Mouse (Mus musculus) cortical plate, adult 2 months (tissue): ENCODE data around the gene Tubgcp6. TPM values are rescaled to one million over a fixed set of nuclear protein-coding genes. Genes with fewer than 3 reads are reported as not detected.

Experiments
- H3K27ac ChIP-seq: fragments of 200-500 bp; 2 replicates; pipeline ENCODE4 v1.5.1; 2012; ENCODE audit warnings: low read length, control low read depth, inconsistent platforms; ENCODE audit not compliant: insufficient read depth
- H3K4me1 ChIP-seq: fragments of 200-500 bp; 2 replicates; pipeline ENCODE4 v1.6.1; 2011; ENCODE audit warnings: low read length; ENCODE audit not compliant: control insufficient read depth, insufficient read depth
- H3K4me3 ChIP-seq: fragments of 200-500 bp; 2 replicates; pipeline ENCODE4 v1.5.1; 2011; ENCODE audit warnings: mild to moderate bottlenecking, low read length, control low read depth; ENCODE audit not compliant: insufficient read depth
- CTCF ChIP-seq: fragments of 200-500 bp; IDR thresholded peaks from 2 replicates; pipeline ENCODE4 v1.5.1; 2011; ENCODE audit warnings: mild to moderate bottlenecking, control low read depth, low read length; ENCODE audit not compliant: insufficient read depth; ENCODE audit errors: extremely low read depth
- POLR2A ChIP-seq: fragments of 200-500 bp; IDR thresholded peaks from 2 replicates; pipeline ENCODE4 v1.6.1; 2011; ENCODE audit warnings: mild to moderate bottlenecking, low read length, control low read depth; ENCODE audit not compliant: insufficient read depth; ENCODE audit errors: extremely low read depth
- polyA plus RNA-seq: library from polyadenylated mRNA; depleted of rRNA; stranded (reverse); fragments of >200 nt; gene quantifications from 2 replicates; pipeline ENCODE4 v1.2.3, GENCODE M21; 2012

Tubgcp6 gene
- polyA plus RNA-seq, 1 experiment: 31.8 TPM

- Histone ChIP-seq H3K4me3 (no peak overlapping the region), H3K27ac (no peak overlapping the region), H3K4me1 (peaks cover 5% of the 10 kb centered on the region; the same call in 1 of the 2 replicates)
- no peak for TF ChIP-seq CTCF
- TF ChIP-seq POLR2A: no peak
Observed at GRCm38 (mm10) chr15:89136461-89137155, 13.7 kb upstream of the Tubgcp6 start.

DNA sequence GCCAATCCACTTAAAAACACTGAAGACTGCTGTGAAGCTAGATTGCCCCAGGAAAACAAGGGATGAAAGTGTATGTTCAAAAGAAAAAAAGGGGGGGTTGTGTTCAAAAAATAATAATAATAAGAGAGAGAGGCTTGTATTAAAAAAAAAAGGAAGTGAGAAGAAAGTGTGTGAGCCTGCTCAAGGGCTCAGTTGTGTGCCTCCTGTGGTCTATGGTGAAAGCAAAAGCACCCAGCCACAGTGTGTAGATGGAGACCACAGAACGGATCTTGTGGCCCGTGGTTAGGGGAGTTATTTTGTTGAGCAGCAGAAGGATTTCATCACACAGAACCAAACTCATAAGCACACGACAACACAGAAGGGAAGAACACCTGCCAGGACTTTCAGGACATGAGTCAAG lies 8.4 kb upstream of the Tubgcp6 start:
- H3K4me3 ChIP-seq: no peak overlapping the region
- no peak overlapping the region for H3K27ac ChIP-seq
- H3K4me1 ChIP-seq: peaks cover 3% of the 10 kb centered on the region; the same call in 1 of the 2 replicates
- no peak for TF ChIP-seq POLR2A
- no peak for TF ChIP-seq CTCF

DNA sequence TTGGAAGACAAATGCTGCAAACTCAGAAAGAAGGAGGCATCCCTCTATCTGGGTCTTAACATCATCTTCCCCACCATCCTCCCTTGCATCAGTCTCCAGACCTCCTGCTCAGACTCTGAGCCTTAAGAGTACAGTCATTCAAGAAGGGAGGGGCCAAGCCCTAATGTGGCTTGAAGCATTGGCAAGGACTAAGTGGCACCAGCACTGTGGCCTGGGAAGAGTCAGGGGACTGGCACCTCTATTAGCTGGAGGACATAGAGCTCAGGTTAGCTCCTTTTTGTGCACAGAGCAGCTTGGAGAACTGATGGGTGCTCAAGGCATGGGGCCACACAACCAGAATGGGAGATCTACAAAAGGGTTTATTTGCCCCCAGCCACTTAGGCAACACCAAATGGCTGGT lies 7.3 kb upstream of the Tubgcp6 start:
- H3K27ac ChIP-seq: no peak overlapping the region
- no peak for TF ChIP-seq POLR2A
- no peak for TF ChIP-seq CTCF
- H3K4me3 ChIP-seq: no peak overlapping the region
- H3K4me1 ChIP-seq: peaks cover 3% of the 10 kb centered on the region; the same call in 1 of the 2 replicates

DNA sequence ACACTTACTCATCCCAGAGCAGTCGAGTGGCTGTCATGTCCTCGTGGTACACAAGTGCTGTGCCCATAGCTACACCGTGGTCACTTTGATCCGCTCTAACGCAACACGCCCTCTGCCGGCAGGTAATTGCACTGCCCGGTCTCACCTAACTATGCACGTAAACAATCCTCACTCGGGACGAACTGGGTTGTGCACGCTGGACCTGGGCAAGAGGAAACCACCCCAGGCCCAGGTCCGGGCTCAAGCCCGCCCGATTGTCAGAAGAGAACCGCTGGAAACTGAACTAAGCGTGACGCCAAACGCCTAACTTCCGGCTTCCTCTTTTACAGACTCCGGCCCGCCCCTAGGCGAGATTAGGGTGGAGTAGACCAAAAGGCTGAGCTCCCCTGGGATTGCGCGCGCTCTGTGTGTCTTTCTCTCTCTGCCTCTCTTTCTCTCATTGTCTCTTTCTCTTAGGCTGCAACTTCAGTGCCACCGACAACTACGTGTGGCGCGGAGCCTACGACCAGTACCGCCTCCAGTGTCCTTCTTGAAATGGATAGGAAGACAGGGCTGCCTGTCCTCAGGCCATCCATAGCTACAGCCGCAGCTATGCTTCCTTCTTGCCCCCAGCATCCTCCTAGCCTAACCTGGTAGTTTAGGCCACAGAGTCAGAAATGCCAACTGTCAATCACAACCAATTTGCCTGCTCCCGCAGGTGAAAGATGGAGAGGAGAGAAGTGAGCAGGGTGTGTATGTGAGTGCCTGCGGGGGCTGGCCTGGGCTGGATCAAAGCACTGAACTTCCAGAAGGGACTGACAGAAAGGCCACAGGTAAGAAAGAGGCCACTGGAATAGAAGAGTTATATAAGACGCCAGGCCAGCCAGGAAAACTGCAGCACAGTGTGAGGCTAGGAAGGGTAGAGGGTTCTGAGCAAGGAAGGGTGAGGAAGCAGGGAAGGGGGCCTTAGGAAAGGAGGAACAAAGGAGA lies 5.8 kb upstream of the Tubgcp6 start, which contains the start of gene Hdac10:
TSS of gene Hdac10 (minus strand) at position 319 of the 969 bp plus-strand sequence.
- Histone ChIP-seq H3K4me1 (peaks cover 3% of the 10 kb centered on the region; the same call in 1 of the 2 replicates), H3K27ac (peak within 1 kb of the TSS; percentile 38), H3K4me3 (peak within 1 kb of the TSS; percentile 57)
- peak; percentile 55; the same call in 1 of the 2 replicates for TF ChIP-seq POLR2A
- peak; percentile 88 for TF ChIP-seq CTCF

GRCm38 (mm10) chr15:89127364-89127940 lies 4.5 kb upstream of the Tubgcp6 start:
- Histone ChIP-seq H3K4me3 (peak overlapping the region; percentile 57), H3K4me1 (peaks cover 3% of the 10 kb centered on the region; the same call in 1 of the 2 replicates), H3K27ac (no peak overlapping the region)
- TF ChIP-seq POLR2A (no peak), CTCF (no peak)

DNA sequence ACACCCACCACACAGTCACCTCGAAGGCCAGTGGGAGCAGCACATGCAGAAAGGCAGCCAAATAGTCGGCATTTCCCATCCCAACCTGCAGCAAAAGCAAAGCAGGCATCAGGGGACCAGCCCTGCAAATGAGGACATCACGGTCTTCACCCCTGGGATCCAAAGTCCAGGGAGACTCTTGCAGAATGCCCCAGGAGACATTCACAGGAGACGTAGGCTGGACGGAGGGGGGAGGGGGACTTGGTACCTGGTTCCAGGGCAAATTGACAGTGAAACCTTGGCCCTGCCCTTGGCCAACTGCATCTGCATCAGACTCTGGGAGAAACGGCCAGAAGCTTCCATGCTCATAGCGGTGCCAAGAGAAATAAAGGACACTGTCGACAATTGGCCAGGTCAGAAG lies 3.7 kb upstream of the Tubgcp6 start:
- Histone ChIP-seq H3K4me3 (no peak overlapping the region), H3K27ac (no peak overlapping the region), H3K4me1 (peaks cover 6% of the 10 kb centered on the region)
- TF ChIP-seq CTCF: no peak
- TF ChIP-seq POLR2A: no peak

GRCm38 (mm10) chr15:89125351-89125750 lies 2.4 kb upstream of the Tubgcp6 start:
- Histone ChIP-seq H3K4me1 (peaks cover 8% of the 10 kb centered on the region), H3K4me3 (no peak overlapping the region), H3K27ac (no peak overlapping the region)
- TF ChIP-seq POLR2A (no peak), CTCF (no peak)

GRCm38 (mm10) chr15:89124312-89124711 lies 1.4 kb upstream of the Tubgcp6 start:
- Histone ChIP-seq H3K27ac (no peak overlapping the region), H3K4me3 (no peak overlapping the region), H3K4me1 (peaks cover 12% of the 10 kb centered on the region)
- no peak for TF ChIP-seq CTCF
- no peak for TF ChIP-seq POLR2A

GRCm38 (mm10) chr15:89123595-89123994 lies 683 bp upstream of the Tubgcp6 start:
- H3K4me3 ChIP-seq: peak overlapping the region; percentile 68
- H3K27ac ChIP-seq: peak overlapping the region; percentile 9
- 0 out of 2 replicates have a peak, but pooled peaks have one; percentile 27 for TF ChIP-seq POLR2A
- TF ChIP-seq CTCF: peak; percentile 31
- H3K4me1 ChIP-seq: peaks cover 12% of the 10 kb centered on the region
